Mouse (Mus musculus) right cerebral cortex, postnatal 4 days (tissue): ENCODE measurements around the gene Pno1.

Experiments
- DNase-seq: peaks from one replicate; pipeline ENCODE4 v3.0.0-alpha.2; 2022

Gene Pno1

DNA sequence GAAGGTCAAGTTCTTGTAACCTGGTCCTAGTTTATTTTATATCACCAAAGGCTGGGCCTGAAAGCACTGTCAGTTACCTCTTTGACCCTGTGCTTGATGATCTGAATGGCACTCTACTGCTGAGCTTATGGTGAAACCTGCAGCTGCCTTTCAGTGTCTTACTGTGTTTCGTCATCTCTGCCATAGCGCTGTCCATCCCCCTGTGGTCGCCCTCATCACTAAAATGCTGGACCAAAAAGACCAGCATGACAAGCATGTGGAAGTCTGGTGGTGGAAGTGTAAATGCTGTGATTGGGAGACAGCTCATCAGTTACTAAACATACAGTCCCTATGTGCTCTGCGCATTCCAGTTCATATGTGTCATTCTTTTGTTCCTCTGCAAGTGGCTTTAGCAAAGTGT, 39.1 kb downstream of the Pno1 start:
- DNase-seq, result no peak

DNA sequence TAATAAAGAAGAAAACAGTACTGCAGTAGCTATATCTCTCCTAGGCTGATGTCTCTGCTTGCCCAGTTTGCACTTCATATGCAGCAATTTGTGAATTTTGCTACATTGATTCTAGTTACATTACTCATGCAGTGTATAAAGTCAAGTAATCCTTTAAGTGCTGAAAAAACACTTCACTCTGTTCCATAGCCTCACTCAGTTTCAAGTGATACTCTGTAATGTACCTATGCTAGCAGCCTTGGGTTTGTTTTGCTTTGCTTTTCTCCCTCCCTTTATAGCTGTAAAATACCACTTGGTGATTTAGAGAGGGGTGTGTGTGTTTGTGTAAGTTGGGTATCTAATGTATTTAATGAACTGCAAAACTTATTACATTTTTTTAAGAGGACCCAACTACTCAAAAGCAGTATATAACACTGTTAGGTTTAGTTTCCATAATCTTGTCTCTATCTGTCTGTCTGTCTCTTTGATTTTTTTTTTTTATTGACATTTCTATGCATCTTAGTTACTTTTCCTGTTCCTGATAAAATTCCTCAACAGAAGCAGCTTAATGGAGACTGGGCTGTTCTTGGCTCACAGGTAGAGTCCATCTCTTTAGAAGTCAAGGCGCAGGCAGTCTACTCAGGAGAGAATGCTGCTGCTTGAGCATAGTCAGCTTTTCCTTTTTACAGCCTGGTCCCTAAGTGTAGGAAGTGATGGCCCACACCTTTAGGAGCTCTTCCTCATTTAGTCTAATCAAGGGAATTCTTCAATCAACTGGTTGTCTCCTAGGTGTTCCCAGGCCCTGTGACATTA, 40.2 kb downstream of the Pno1 start:
- DNase-seq, result no peak

- DNase-seq, result no peak
Measured at GRCm38 (mm10) chr11:17169262-17169661, 42.1 kb downstream of the Pno1 start.

DNA sequence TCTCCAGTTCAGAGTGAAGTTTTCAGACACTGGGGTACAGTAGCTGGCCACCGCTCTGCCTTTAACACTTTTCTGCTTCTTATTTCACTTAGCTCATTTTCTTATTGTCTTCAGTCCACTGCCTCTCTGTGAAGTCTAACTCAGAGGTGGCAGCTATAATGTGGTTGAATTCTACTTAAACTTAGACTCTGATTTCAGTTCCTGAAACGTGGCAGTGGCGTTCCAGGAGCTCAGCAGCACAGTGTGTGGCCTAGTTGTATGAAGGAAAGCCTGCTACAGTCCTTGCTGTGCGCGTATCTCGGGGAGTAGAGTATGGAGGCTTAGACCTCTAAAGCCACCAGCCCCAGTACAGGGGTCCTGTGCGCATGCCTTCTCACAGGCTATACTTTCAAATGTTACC, 44.7 kb downstream of the Pno1 start:
- DNase-seq, result no peak

DNA sequence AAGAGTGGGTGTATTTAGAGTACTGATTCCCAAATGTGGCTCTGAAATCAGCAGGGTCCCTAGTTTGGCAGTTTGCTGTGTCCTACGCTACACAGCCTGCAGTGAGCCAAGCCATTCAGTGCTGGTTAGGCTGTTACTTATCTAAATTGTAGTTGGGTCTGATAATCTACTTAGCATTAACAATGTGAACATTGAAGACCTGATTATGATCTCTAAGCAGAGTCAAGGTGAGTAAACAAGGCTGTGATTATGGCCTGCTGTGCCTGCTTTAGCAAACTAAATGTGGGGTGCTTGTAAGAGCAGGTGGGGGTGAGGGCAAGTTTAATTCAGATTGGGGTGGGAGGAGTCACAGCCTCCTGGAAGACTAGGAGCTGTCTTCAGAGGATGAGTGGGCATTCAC, 47.4 kb downstream of the Pno1 start:
- no peak for DNase-seq

DNA sequence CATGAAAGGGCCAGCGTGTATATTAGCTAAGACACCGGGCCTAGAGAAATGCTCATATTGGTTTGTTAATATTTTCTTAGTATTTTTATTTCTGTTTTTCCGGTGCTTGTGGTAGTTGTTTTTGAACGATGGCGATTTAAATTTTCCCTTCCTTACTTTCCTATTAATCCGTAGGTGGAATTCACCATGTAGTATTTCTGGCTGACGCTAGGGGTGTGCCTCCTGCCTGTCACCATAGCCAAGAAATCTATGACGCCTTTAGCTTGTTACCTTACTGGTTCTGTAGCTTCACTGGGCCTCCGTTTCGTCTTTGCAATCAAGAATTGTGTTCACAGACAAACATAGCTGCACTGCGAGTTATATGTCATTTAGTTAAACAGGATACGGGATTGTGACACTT, 51.1 kb downstream of the Pno1 start:
- DNase-seq, result peak; percentile 25

GRCm38 (mm10) chr11:17159738-17160241, 51.6 kb downstream of the Pno1 start:
- DNase-seq, result peak; percentile 53

DNA sequence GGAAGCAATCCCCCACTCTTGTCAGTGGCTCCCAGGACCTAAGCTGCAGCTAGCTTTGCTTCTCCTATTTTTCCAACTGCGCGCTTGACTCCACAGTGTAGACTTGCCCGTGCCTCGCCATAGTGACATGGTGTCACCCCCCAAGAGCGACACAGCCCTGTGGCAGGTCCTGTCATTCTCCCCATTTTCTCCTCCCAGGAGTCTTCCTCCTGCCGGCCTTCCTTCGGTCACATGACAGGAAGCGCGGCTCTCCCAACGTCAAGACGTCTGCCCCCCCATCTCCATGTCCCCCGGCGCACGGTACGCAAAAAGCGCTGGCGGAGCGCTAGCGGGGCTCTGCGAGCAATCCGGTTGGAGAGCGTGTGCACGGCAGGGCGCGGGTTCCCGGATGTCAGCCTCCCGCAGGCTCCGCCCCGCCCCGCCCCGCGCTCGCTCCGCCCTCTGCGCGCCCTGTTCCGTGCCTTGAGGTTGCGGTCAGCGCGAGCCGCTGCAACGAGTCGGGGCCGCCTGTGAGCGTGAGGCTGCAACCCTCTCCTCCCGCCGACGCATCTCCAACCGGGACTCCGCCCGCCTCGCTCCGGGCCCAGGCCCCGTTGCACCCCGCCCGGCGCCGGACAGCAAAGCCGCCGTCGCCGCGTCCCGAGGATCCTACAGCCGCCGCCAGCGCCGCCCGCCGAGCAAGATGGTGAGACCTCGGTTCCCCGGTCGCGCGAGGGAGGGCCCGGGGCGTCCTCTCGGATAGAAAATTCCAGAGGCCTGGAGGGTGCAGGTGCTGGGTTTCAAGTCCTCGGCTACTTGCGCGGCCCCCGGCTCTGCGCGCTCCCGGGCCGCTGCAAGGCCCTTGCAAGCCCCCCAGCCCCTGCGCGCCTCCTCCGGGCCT, 52.3 kb downstream of the Pno1 start, which contains the start of gene Ppp3r1:
TSS of gene Ppp3r1 (plus strand) at position 406 of the 880 bp plus-strand sequence.
- peak; percentile 97 for DNase-seq
